Mouse (Mus musculus) G1E (cell line): ENCODE measurements around the gene Sorl1. TPM values are rescaled to one million over a fixed set of nuclear protein-coding genes. Genes with fewer than 3 reads are reported as not detected.

ENCODE experiments used
- ATAC-seq: 2 replicates; pipeline ENCODE4 v1.8.0; 2016; ENCODE audit warnings: mild to moderate bottlenecking; ENCODE audit not compliant: insufficient number of reproducible peaks, poor library complexity, low FRiP score, severe bottlenecking; ENCODE audit errors: extremely low read depth
- DNase-seq: peaks from one replicate; pipeline ENCODE4 v3.0.0; 2012; ENCODE audit warnings: low spot score
- H3K27me3 ChIP-seq: 2 replicates; pipeline ENCODE4 v1.6.1; 2012; ENCODE audit warnings: mild to moderate bottlenecking, low read length, inconsistent platforms; ENCODE audit not compliant: insufficient read depth
- H3K36me3 ChIP-seq: replicated peaks from 2 replicates; pipeline ENCODE3; 2012; ENCODE audit warnings: mild to moderate bottlenecking, inconsistent platforms
- H3K4me1 ChIP-seq: 2 replicates; pipeline ENCODE4 v1.6.1; 2012; ENCODE audit warnings: low read depth, low read length, inconsistent platforms, mixed read lengths; ENCODE audit not compliant: insufficient read depth
- H3K4me3 ChIP-seq: 2 replicates; pipeline ENCODE4 v1.5.1; 2012; ENCODE audit warnings: low read depth, mild to moderate bottlenecking, inconsistent platforms, low read length, moderate library complexity, mixed read lengths
- H3K9me3 ChIP-seq: replicated peaks from 2 replicates; pipeline ENCODE4 v1.6.1; 2012; ENCODE audit warnings: inconsistent platforms
- CTCF ChIP-seq: IDR thresholded peaks from 2 replicates; pipeline ENCODE4 v1.5.1; 2012; ENCODE audit warnings: low read depth, low read length, inconsistent platforms, mixed read lengths
- GATA1 ChIP-seq: IDR thresholded peaks from 2 replicates; pipeline ENCODE4 v1.6.1; 2012; ENCODE audit warnings: borderline replicate concordance, low read length, inconsistent platforms, mixed read lengths
- GATA2 ChIP-seq: IDR thresholded peaks from 2 replicates; pipeline ENCODE4 v1.6.1; 2012; ENCODE audit warnings: low read depth, low read length, inconsistent platforms, borderline replicate concordance
- POLR2AphosphoS5 ChIP-seq: IDR thresholded peaks from 2 replicates; pipeline ENCODE4 v1.6.1; 2012; ENCODE audit warnings: low read depth, low read length, inconsistent platforms; ENCODE audit not compliant: insufficient replicate concordance
- TAL1 ChIP-seq: conservative IDR thresholded peaks from 2 replicates; pipeline ENCODE4 v1.6.1; 2012; ENCODE audit warnings: low read depth, low read length, inconsistent platforms, mixed read lengths
- polyA plus RNA-seq: library from polyadenylated mRNA; stranded (reverse); fragments of >175 nt; gene quantifications from 2 replicates; pipeline ENCODE4 v1.2.3, GENCODE M21; 2012
- total RNA-seq, 2 experiments: library from RNA; stranded (forward) in 1 of 2; stranded (reverse) in 1 of 2; fragments of 200-1000 nt in 1 of 2; fragments of >200 nt in 1 of 2; fragmentation: Nextera tagmentation in 1 of 2; gene quantifications; 2 replicates each; pipeline ENCODE4 v1.2.3; 2014 to 2017

The Sorl1 gene
- total RNA-seq (2014; fragmentation: Nextera tagmentation) (not detected in 2 replicates), total RNA-seq (2017) (under 0.01 and 0.05 TPM in 2 replicates), polyA plus RNA-seq (under 0.01 TPM in 1 of 2 replicates, not detected in the other)

DNA sequence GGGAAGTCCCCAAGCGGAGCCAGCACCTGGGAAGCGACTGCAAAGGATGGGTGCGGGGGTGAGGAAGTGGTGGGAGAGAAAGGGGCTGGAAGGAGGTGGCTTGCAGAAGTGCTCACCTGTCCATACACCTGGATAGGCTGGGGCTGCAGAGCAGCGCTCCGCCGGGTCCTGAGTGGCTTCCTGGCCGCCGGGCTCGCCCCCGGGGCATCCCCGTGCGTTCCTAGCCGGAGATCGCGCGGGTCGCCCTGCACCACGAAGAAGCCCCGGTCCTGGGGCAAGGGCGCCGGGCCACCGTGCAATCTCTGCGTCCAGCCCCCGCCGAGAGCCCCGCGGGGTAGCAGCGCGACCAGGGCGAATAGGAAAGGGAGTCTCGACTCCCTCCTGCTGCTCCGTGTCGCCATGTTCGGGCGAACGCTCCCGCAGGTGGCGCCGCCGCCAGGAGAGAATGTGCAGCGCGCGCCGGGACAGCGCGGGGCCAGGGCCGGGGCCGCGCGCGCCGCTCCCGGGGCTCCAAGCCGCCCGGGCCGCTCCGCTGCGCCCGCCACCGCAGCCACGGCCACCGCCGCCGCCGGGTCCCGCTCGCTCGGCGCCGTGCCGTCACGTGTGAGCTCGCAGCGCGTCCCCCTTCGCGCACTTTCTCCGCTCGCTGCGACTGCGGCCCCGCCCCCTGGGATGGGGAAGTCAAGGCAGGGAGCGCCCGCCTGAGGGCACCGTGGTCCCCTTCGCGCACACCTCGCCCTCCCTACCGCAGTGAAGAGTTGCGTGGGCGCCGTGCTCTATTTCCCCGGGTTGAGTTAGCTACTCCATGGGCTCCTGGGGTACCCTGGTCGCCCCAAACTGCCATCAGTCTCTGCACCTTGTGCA, at the start of gene Sorl1:
Sorl1 (minus strand) TSS at position 585 of the 864 bp plus-strand sequence.
- ATAC-seq (no peak), DNase-seq (no peak)
- no peaks in the 10 kb centered on the region; the same call in 1 of the 2 replicates for H3K27me3 ChIP-seq
- H3K36me3 ChIP-seq, result no peaks in the 10 kb centered on the region
- TF ChIP-seq GATA1 (no peak), POLR2AphosphoS5 (no peak), GATA2 (no peak), CTCF (no peak), TAL1 (no peak)
- no peaks in the 10 kb centered on the region for H3K4me1 ChIP-seq
- no peak within 1 kb of the TSS; the same call in 1 of the 2 replicates for H3K4me3 ChIP-seq
- H3K9me3 ChIP-seq, result peaks cover 8% of the 10 kb centered on the region

DNA sequence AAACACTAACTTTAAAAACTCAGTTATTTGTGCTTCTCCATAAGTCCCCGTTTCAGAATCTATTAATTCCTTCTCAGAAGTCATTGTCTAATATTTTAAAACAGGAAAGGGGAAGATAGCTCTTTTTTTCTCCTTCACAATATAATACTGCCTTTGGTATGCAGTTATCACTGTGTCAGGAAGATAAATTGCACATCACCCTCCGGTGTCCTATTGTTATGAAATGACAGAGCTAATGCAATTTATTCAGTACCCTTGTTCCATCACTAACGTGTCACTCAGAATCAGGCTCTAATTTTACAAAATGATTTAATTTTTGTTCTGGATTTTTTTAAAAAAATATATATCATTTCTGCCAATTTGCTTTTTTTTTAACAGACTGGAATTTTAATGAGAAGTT, 49.7 kb upstream of the Sorl1 start:
- no peaks in the 10 kb centered on the region for H3K4me1 ChIP-seq
- DNase-seq (no peak), ATAC-seq (no peak)
- no peak overlapping the region for H3K4me3 ChIP-seq
- H3K27me3 ChIP-seq, result no peaks in the 10 kb centered on the region
- H3K9me3 ChIP-seq, result no peaks in the 10 kb centered on the region
- no peak for TF ChIP-seq TAL1
- no peak for TF ChIP-seq GATA1
- TF ChIP-seq POLR2AphosphoS5, result no peak
- TF ChIP-seq GATA2, result no peak
- TF ChIP-seq CTCF, result no peak
- H3K36me3 ChIP-seq, result no peaks in the 10 kb centered on the region

DNA sequence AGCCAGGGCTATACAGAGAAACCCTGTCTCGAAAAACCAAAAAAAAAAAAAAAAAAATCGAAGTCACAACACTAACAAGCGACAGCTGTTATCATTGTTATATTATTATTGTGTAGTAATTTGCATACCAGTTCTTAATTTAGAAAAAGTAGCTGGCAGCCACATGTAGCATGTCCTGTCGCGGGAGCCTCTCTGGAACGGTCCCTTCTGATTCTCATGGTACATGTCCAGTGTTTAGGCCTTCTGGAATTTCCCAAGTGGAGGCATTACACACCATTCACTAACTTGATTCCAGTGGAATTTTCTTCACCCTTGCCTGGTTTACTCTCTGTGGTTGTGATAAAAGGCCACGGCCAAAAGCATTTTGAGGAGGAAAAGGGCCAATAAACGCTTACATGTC, 45.4 kb upstream of the Sorl1 start:
- ATAC-seq, result no peak
- Histone ChIP-seq H3K9me3 (no peaks in the 10 kb centered on the region), H3K27me3 (no peaks in the 10 kb centered on the region), H3K4me3 (no peak overlapping the region), H3K36me3 (no peaks in the 10 kb centered on the region), H3K4me1 (no peaks in the 10 kb centered on the region)
- DNase-seq, result no peak
- TF ChIP-seq POLR2AphosphoS5 (no peak), GATA2 (no peak), GATA1 (no peak), CTCF (no peak), TAL1 (no peak)

DNA sequence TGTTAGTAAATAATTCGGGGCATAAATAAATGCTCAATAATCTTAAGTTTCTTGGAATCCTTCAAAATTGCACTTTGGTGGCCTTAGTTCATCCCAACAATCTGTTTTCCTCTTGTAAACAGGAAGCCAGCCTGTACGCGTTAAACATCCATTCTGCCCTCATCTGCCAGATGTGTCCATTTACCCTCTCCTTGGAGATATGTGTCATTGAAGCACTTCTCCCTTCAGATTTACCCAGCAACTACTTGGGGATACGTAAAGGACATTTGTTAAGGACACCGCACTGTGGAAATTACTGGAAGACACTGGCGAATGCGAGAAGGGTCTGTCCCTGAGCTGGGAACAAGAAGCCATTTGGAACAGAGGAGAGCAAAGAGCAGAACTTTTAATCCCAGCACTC, 44.9 kb upstream of the Sorl1 start:
- Histone ChIP-seq H3K4me3 (no peak overlapping the region), H3K4me1 (no peaks in the 10 kb centered on the region), H3K36me3 (no peaks in the 10 kb centered on the region), H3K27me3 (no peaks in the 10 kb centered on the region), H3K9me3 (no peaks in the 10 kb centered on the region)
- no peak for TF ChIP-seq POLR2AphosphoS5
- no peak for DNase-seq
- ATAC-seq, result no peak

DNA sequence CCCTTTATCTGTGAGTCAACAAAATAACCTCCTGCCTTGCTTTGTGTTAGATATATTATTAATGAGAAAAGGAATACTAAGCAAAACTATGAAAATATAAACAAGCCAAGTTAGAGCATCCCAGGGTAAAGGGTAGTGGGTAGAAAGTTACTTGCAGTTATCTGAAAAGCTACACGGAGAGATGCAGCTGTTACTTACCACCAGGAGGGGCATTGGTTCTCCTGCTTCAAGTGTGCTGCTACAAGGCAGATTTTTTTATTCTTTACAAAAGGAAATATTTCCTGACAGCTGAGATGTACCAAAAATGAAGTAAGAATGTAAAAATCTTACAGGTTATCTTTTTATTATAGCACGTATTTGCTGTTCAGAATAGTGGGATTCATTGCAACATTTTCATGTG, 40.8 kb upstream of the Sorl1 start:
- no peak for ATAC-seq
- DNase-seq, result no peak
- TF ChIP-seq CTCF (no peak), GATA1 (no peak), GATA2 (no peak), POLR2AphosphoS5 (no peak), TAL1 (no peak)
- no peak overlapping the region for H3K4me3 ChIP-seq
- H3K36me3 ChIP-seq, result no peaks in the 10 kb centered on the region
- no peaks in the 10 kb centered on the region for H3K27me3 ChIP-seq
- H3K9me3 ChIP-seq, result no peaks in the 10 kb centered on the region
- no peaks in the 10 kb centered on the region for H3K4me1 ChIP-seq

DNA sequence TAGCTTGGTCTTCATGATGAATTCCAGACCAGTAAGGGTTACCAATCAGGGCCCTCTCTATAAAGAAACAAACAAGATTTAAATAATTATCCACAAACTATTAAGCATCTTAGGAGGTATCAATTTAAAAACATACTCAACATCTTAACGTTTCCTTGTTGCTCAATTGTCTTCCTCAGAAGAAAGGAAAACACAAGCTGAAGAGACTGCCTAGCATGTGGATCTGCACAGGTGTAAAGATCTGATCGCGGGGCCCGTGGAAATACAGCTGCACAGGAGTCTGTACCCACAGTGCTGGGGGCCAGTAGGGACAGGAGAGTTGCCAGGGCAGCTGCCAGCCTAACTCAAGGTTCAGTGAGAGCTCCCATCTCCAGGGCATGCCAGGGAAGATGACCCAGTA, 38.9 kb upstream of the Sorl1 start:
- DNase-seq (no peak), ATAC-seq (no peak)
- TF ChIP-seq POLR2AphosphoS5 (no peak), GATA1 (no peak), GATA2 (no peak), CTCF (no peak), TAL1 (no peak)
- Histone ChIP-seq H3K4me3 (no peak overlapping the region), H3K4me1 (no peaks in the 10 kb centered on the region), H3K27me3 (no peaks in the 10 kb centered on the region), H3K36me3 (no peaks in the 10 kb centered on the region), H3K9me3 (no peaks in the 10 kb centered on the region)
